In genomic region chr15:82341675-82342542, GRCm38 (mm10) we compare ENCODE assay signal across 8 mouse cellular contexts. TPM values are rescaled to one million over a fixed set of nuclear protein-coding genes. Genes with fewer than 3 reads are reported as not detected.
A peak's percentile ranks its signal among the peaks of the same experiment; 100 is the strongest.
DNase-seq lines count a peak whose midpoint lies in the region; ATAC-seq and TF ChIP-seq lines count a peak whose summit lies in the region.

No protein-coding gene starts in this region.

- peak; percentile 32 for DNase-seq in lung, postnatal 0 days (ENCODE audit: low spot score)
- DNase-seq in lung, postnatal 14 days = no peak
- DNase-seq in embryonic facial prominence, embryonic 14.5 days (ENCODE audit: low spot score) = no peak
- DNase-seq in spleen, postnatal 14 days (ENCODE audit: low spot score in 2 of 2) = peak; percentile 45 to 57
- DNase-seq in left cerebral cortex, adult 9 months (ENCODE audit: low spot score in 2 of 2) = no peak
- DNase-seq in layer of hippocampus, adult 11-12 months (ENCODE audit: low spot score) = no peak
- no peak for DNase-seq in frontal cortex, postnatal 10 days (ENCODE audit: low spot score in 2 of 2)

- H3K36me3 ChIP-seq in lung, postnatal 0 days (ENCODE audit: insufficient read depth, low read length) = no peaks in the 10 kb centered on the region
- H3K36me3 ChIP-seq in embryonic facial prominence, embryonic 14.5 days (ENCODE audit: control insufficient read depth, insufficient read depth, low read length) = peaks cover 8% of the 10 kb centered on the region; the same call in 1 of the 2 replicates
- no peaks in the 10 kb centered on the region for H3K36me3 ChIP-seq in limb, embryonic 13.5 days

- TF ChIP-seq CTCF in lung, postnatal 0 days (IDR thresholded peaks at IDR 0.05) = no peak

- peaks cover 10% of the 10 kb centered on the region for H3K4me1 ChIP-seq in lung, postnatal 0 days (ENCODE audit: insufficient read depth, low read depth, low read length)
- peaks cover 28% of the 10 kb centered on the region for H3K4me1 ChIP-seq in embryonic facial prominence, embryonic 14.5 days (ENCODE audit: control insufficient read depth, insufficient read depth, low read length)
- peaks cover 40% of the 10 kb centered on the region for H3K4me1 ChIP-seq in limb, embryonic 13.5 days

- no peak for ATAC-seq in lung, postnatal 0 days
- no peak for ATAC-seq in embryonic facial prominence, embryonic 14.5 days (ENCODE audit: low read depth)
- ATAC-seq in limb, embryonic 13.5 days (ENCODE audit: low FRiP score, low read depth) = no peak

- peak overlapping the region; percentile 72 for H3K9ac ChIP-seq in lung, postnatal 0 days (replicated peaks; ENCODE audit: low read depth)
- peak overlapping the region; percentile 87 for H3K9ac ChIP-seq in embryonic facial prominence, embryonic 14.5 days (ENCODE audit: low read depth, low read length)
- H3K9ac ChIP-seq in limb, embryonic 13.5 days = peak overlapping the region; percentile 84

- TF ChIP-seq EP300 in lung, postnatal 0 days (IDR thresholded peaks at IDR 0.05) = no peak

- no peaks in the 10 kb centered on the region for H3K27me3 ChIP-seq in lung, postnatal 0 days (replicated peaks; ENCODE audit: insufficient read depth, low read length)
- no peaks in the 10 kb centered on the region for H3K27me3 ChIP-seq in embryonic facial prominence, embryonic 14.5 days (replicated peaks; ENCODE audit: control insufficient read depth, insufficient read depth, low read length)
- H3K27me3 ChIP-seq in limb, embryonic 13.5 days = peaks cover 5% of the 10 kb centered on the region

- no peaks in the 10 kb centered on the region for H3K9me3 ChIP-seq in lung, postnatal 0 days (ENCODE audit: low read length)
- H3K9me3 ChIP-seq in embryonic facial prominence, embryonic 14.5 days (ENCODE audit: control insufficient read depth, low read length) = no peaks in the 10 kb centered on the region
- no peaks in the 10 kb centered on the region for H3K9me3 ChIP-seq in limb, embryonic 13.5 days

- H3K4me2 ChIP-seq in lung, postnatal 0 days (replicated peaks; ENCODE audit: low read depth, low read length) = peak overlapping the region; percentile 79
- peak overlapping the region; percentile 80 for H3K4me2 ChIP-seq in embryonic facial prominence, embryonic 14.5 days (ENCODE audit: low read depth, low read length)
- H3K4me2 ChIP-seq in limb, embryonic 13.5 days (replicated peaks) = peak overlapping the region; percentile 81

- H3K27ac ChIP-seq in lung, postnatal 0 days (ENCODE audit: low read length) = peak overlapping the region; percentile 73
- H3K27ac ChIP-seq in embryonic facial prominence, embryonic 14.5 days (replicated peaks; ENCODE audit: low read depth, low read length) = peak overlapping the region; percentile 85
- H3K27ac ChIP-seq in limb, embryonic 13.5 days = peak overlapping the region; percentile 74

- 50% methylated on average over 15 of the region's 15 CpGs for WGBS in lung, postnatal 0 days
- 48% methylated on average over 15 of the region's 15 CpGs for WGBS in embryonic facial prominence, embryonic 14.5 days
- WGBS in limb, embryonic 13.5 days = 58% methylated on average over 15 of the region's 15 CpGs

- H3K4me3 ChIP-seq in lung, postnatal 0 days (ENCODE audit: low read depth, low read length) = peak overlapping the region; percentile 46
- peak overlapping the region; percentile 56 for H3K4me3 ChIP-seq in embryonic facial prominence, embryonic 14.5 days (ENCODE audit: low read depth, low read length)
- peak overlapping the region; percentile 59 for H3K4me3 ChIP-seq in limb, embryonic 13.5 days

RNA-seq across cellular contexts. Expression of gene Smdt1, which starts 3.1 kb away (rescaled TPM):
- 241 and 276 TPM in 2 replicates for polyA plus RNA-seq in lung, postnatal 0 days (2015; fragmentation: Nextera tagmentation; extraction: Ambion mirVana)
- polyA plus RNA-seq in embryonic facial prominence, embryonic 14.5 days (2014; fragmentation: Nextera tagmentation; extraction: Ambion mirVana) = 242 and 262 TPM in 2 replicates
- polyA plus RNA-seq in limb, embryonic 13.5 days (2015; fragmentation: Nextera tagmentation; extraction: Ambion mirVana) = 239 and 258 TPM in 2 replicates

RNA-seq across cellular contexts. Expression of gene Pheta2, which starts 3.2 kb away (rescaled TPM):
- 8.4 TPM in 2 replicates for polyA plus RNA-seq in lung, postnatal 0 days (2015; fragmentation: Nextera tagmentation; extraction: Ambion mirVana)
- polyA plus RNA-seq in embryonic facial prominence, embryonic 14.5 days (2014; fragmentation: Nextera tagmentation; extraction: Ambion mirVana) = 12.9 and 15.3 TPM in 2 replicates
- polyA plus RNA-seq in limb, embryonic 13.5 days (2015; fragmentation: Nextera tagmentation; extraction: Ambion mirVana) = 17.9 and 18.6 TPM in 2 replicates

RNA-seq across cellular contexts. Expression of gene Naga, which starts 3.2 kb away (rescaled TPM):
- 73.0 and 75.4 TPM in 2 replicates for polyA plus RNA-seq in lung, postnatal 0 days (2015; fragmentation: Nextera tagmentation; extraction: Ambion mirVana)
- 55.7 and 65.8 TPM in 2 replicates for polyA plus RNA-seq in embryonic facial prominence, embryonic 14.5 days (2014; fragmentation: Nextera tagmentation; extraction: Ambion mirVana)
- polyA plus RNA-seq in limb, embryonic 13.5 days (2015; fragmentation: Nextera tagmentation; extraction: Ambion mirVana) = 45.5 and 48.1 TPM in 2 replicates

RNA-seq across cellular contexts. Expression of gene Ndufa6, which starts 12.2 kb away (rescaled TPM):
- 439 and 454 TPM in 2 replicates for polyA plus RNA-seq in lung, postnatal 0 days (2015; fragmentation: Nextera tagmentation; extraction: Ambion mirVana)
- 325 and 390 TPM in 2 replicates for polyA plus RNA-seq in embryonic facial prominence, embryonic 14.5 days (2014; fragmentation: Nextera tagmentation; extraction: Ambion mirVana)
- 294 and 300 TPM in 2 replicates for polyA plus RNA-seq in limb, embryonic 13.5 days (2015; fragmentation: Nextera tagmentation; extraction: Ambion mirVana)

RNA-seq across cellular contexts. Expression of gene Cyp2d22, which starts 38.2 kb away (rescaled TPM):
- 13.3 and 14.2 TPM in 2 replicates for polyA plus RNA-seq in lung, postnatal 0 days (2015; fragmentation: Nextera tagmentation; extraction: Ambion mirVana)
- polyA plus RNA-seq in embryonic facial prominence, embryonic 14.5 days (2014; fragmentation: Nextera tagmentation; extraction: Ambion mirVana) = 5.4 and 5.6 TPM in 2 replicates
- polyA plus RNA-seq in limb, embryonic 13.5 days (2015; fragmentation: Nextera tagmentation; extraction: Ambion mirVana) = 7.3 and 9.5 TPM in 2 replicates

Comparison
In these comparisons a context has a peak if more than half of its experiments do, and no peak if none do; other contexts are left out.
1. DNase-seq: peak in lung, postnatal 0 days (single experiment) and spleen, postnatal 14 days (2 of 2); none in lung, postnatal 14 days (single experiment), embryonic facial prominence, embryonic 14.5 days (single experiment), left cerebral cortex, adult 9 months (0 of 2), layer of hippocampus, adult 11-12 months (single experiment) and frontal cortex, postnatal 10 days (0 of 2).
2. Peak in every context shown above with its lines, with median percentiles within 50 percentile points of each other: H3K27ac ChIP-seq, H3K4me2 ChIP-seq, H3K4me3 ChIP-seq and H3K9ac ChIP-seq.